Mouse (Mus musculus) stomach, embryonic 16.5 days (tissue): ENCODE results near the gene Ampd3. TPM values are rescaled to one million over a fixed set of nuclear protein-coding genes. Genes with fewer than 3 reads are reported as not detected.

Experiments used
- ATAC-seq: fragments of 200-750 bp; cut with Nextera tagmentation; 2 replicates; pipeline ENCODE4 v1.8.0; 2017; ENCODE audit warnings: moderate number of reproducible peaks, moderate TSS enrichment; ENCODE audit not compliant: insufficient read depth, low FRiP score
- H3K27ac ChIP-seq: fragments of 300-500 bp; sonication (generic); 2 replicates; pipeline ENCODE4 v1.5.1; 2014; ENCODE audit warnings: low read length
- H3K27me3 ChIP-seq: fragments of 300-500 bp; sonication (generic); 2 replicates; pipeline ENCODE4 v1.6.1; 2014; ENCODE audit warnings: low read length, control low read depth, mixed read lengths; ENCODE audit not compliant: control insufficient read depth, insufficient read depth
- H3K36me3 ChIP-seq: fragments of 300-500 bp; sonication (generic); 2 replicates; pipeline ENCODE4 v1.6.1; 2014; ENCODE audit warnings: low read length; ENCODE audit not compliant: control insufficient read depth, insufficient read depth
- H3K4me1 ChIP-seq: fragments of 300-500 bp; sonication (generic); 2 replicates; pipeline ENCODE4 v1.6.1; 2014; ENCODE audit warnings: low read length, control low read depth, mixed read lengths; ENCODE audit not compliant: control insufficient read depth, insufficient read depth
- H3K4me2 ChIP-seq: fragments of 300-500 bp; sonication (generic); 2 replicates; pipeline ENCODE4 v1.6.1; 2014; ENCODE audit warnings: low read depth, low read length, mixed read lengths
- H3K4me3 ChIP-seq: fragments of 300-500 bp; sonication (generic); replicated peaks from 2 replicates; pipeline ENCODE4 v1.5.1; 2014; ENCODE audit warnings: mild to moderate bottlenecking, low read length
- H3K9ac ChIP-seq: fragments of 300-500 bp; sonication (generic); 2 replicates; pipeline ENCODE4 v1.6.1; 2014; ENCODE audit warnings: low read length
- H3K9me3 ChIP-seq: fragments of 300-500 bp; sonication (generic); replicated peaks from 2 replicates; pipeline ENCODE4 v1.6.1; 2016; ENCODE audit warnings: low read length, control low read depth; ENCODE audit not compliant: control insufficient read depth
- WGBS: fragments of 180-500 bp; shearing (Covaris S2); extraction: QIAGEN DNeasy Blood & Tissue Kit; methylation state at CpG from one replicate; pipeline ENCODE4 v1.1.7; 2014; 5-methylcytosine and 5-hydroxymethylcytosine counted together
- polyA plus RNA-seq: library from polyadenylated mRNA; unstranded; fragments of >200 nt; fragmentation: Nextera tagmentation; extraction: Ambion mirVana; gene quantifications from 2 replicates; pipeline ENCODE4 v1.2.1, GENCODE M21; 2015

The Ampd3 gene
- 6.7 and 7.2 TPM in 2 replicates for polyA plus RNA-seq

GRCm38 (mm10) chr7:110768001-110768400 is at the start of gene Ampd3:
Gene Ampd3 (plus strand): TSS chr7:110768206.
- peak within 1 kb of the TSS; percentile 59 for H3K4me3 ChIP-seq
- peak; percentile 39; the same call in 1 of the 2 replicates for ATAC-seq
- no peaks in the 10 kb centered on the region for H3K36me3 ChIP-seq
- peak within 1 kb of the TSS; percentile 96 for H3K4me2 ChIP-seq
- H3K9ac ChIP-seq = peak within 1 kb of the TSS; percentile 78
- H3K27me3 ChIP-seq = peaks cover 3% of the 10 kb centered on the region; the same call in 1 of the 2 replicates
- 26% methylated on average over 16 of the region's 16 CpGs for WGBS
- 0 out of 2 replicates have a peak within 1 kb of the TSS, but pooled peaks have one; percentile 15 for H3K27ac ChIP-seq
- H3K4me1 ChIP-seq = peaks cover 12% of the 10 kb centered on the region; the same call in 1 of the 2 replicates
- H3K9me3 ChIP-seq = no peaks in the 10 kb centered on the region

DNA sequence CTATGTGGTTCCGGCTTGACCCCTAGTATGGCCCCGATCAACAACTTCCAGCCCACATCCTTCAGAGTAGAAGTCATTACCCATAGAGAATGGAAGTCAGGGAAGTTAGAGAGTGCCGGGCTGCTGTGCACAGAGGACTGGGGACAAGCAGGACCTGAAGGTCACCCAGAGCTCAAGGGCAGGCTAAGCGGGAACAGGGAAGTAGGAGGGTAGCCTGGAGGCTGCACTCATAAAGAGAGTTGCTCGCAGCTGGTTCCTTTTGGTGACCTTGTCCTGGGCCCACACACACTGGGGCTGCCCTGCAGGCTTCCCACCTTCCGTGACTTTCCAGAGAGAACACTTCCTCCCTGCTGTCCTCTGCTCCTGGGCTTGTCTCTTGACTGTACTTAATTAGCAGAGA is 49.5 kb upstream of the Ampd3 start:
- 81% methylated on average over 6 of the region's 6 CpGs for WGBS
- H3K4me3 ChIP-seq = no peak overlapping the region
- H3K27ac ChIP-seq = no peak overlapping the region
- H3K27me3 ChIP-seq = no peaks in the 10 kb centered on the region
- H3K36me3 ChIP-seq = no peaks in the 10 kb centered on the region
- no peaks in the 10 kb centered on the region for H3K4me1 ChIP-seq
- H3K4me2 ChIP-seq = no peak overlapping the region
- no peak for ATAC-seq
- no peak overlapping the region for H3K9ac ChIP-seq
- no peaks in the 10 kb centered on the region for H3K9me3 ChIP-seq

GRCm38 (mm10) chr7:110719857-110720256 is 48.1 kb upstream of the Ampd3 start:
- Histone ChIP-seq H3K4me3 (no peak overlapping the region), H3K9me3 (no peaks in the 10 kb centered on the region), H3K4me1 (no peaks in the 10 kb centered on the region), H3K4me2 (no peak overlapping the region), H3K9ac (no peak overlapping the region), H3K36me3 (no peaks in the 10 kb centered on the region), H3K27me3 (no peaks in the 10 kb centered on the region), H3K27ac (no peak overlapping the region)
- 75% methylated on average over 4 of the region's 4 CpGs for WGBS
- no peak for ATAC-seq

- no peaks in the 10 kb centered on the region for H3K4me1 ChIP-seq
- no peaks in the 10 kb centered on the region for H3K9me3 ChIP-seq
- no peak overlapping the region for H3K9ac ChIP-seq
- no peaks in the 10 kb centered on the region for H3K36me3 ChIP-seq
- H3K4me2 ChIP-seq = no peak overlapping the region
- 94% methylated on average over 4 of the region's 4 CpGs for WGBS
- no peak overlapping the region for H3K27ac ChIP-seq
- H3K4me3 ChIP-seq = no peak overlapping the region
- no peaks in the 10 kb centered on the region for H3K27me3 ChIP-seq
- ATAC-seq = no peak
Measured at GRCm38 (mm10) chr7:110722183-110722582, 45.8 kb upstream of the Ampd3 start.

GRCm38 (mm10) chr7:110727049-110727448 is 41.0 kb upstream of the Ampd3 start:
- Histone ChIP-seq H3K4me3 (no peak overlapping the region), H3K4me1 (no peaks in the 10 kb centered on the region), H3K9ac (no peak overlapping the region), H3K27ac (no peak overlapping the region), H3K4me2 (no peak overlapping the region), H3K9me3 (no peaks in the 10 kb centered on the region), H3K27me3 (no peaks in the 10 kb centered on the region), H3K36me3 (no peaks in the 10 kb centered on the region)
- WGBS = 34% methylated on average over 2 of the region's 2 CpGs
- ATAC-seq = no peak; the same call in 1 of the 2 replicates

GRCm38 (mm10) chr7:110728876-110729275 is 39.1 kb upstream of the Ampd3 start:
- Histone ChIP-seq H3K4me3 (no peak overlapping the region), H3K36me3 (no peaks in the 10 kb centered on the region), H3K4me1 (no peaks in the 10 kb centered on the region), H3K9ac (no peak overlapping the region), H3K9me3 (no peaks in the 10 kb centered on the region), H3K27me3 (no peaks in the 10 kb centered on the region), H3K27ac (no peak overlapping the region), H3K4me2 (no peak overlapping the region)
- 60% methylated on average over 3 of the region's 3 CpGs for WGBS
- ATAC-seq = no peak; the same call in 1 of the 2 replicates

GRCm38 (mm10) chr7:110729295-110729694 is 38.7 kb upstream of the Ampd3 start:
- no peak overlapping the region for H3K4me3 ChIP-seq
- no peak overlapping the region for H3K27ac ChIP-seq
- H3K36me3 ChIP-seq = no peaks in the 10 kb centered on the region
- 81% methylated on average over 6 of the region's 6 CpGs for whole genome bisulfite sequencing
- H3K9ac ChIP-seq = no peak overlapping the region
- H3K4me2 ChIP-seq = no peak overlapping the region
- no peaks in the 10 kb centered on the region for H3K27me3 ChIP-seq
- no peaks in the 10 kb centered on the region for H3K9me3 ChIP-seq
- no peaks in the 10 kb centered on the region for H3K4me1 ChIP-seq
- ATAC-seq = no peak

GRCm38 (mm10) chr7:110731091-110731967 is 36.7 kb upstream of the Ampd3 start:
- Histone ChIP-seq H3K27ac (no peak overlapping the region), H3K4me2 (no peak overlapping the region), H3K27me3 (no peaks in the 10 kb centered on the region), H3K4me3 (no peak overlapping the region), H3K4me1 (no peaks in the 10 kb centered on the region), H3K36me3 (no peaks in the 10 kb centered on the region), H3K9me3 (no peaks in the 10 kb centered on the region), H3K9ac (no peak overlapping the region)
- ATAC-seq = no peak
- WGBS = 59% methylated on average over 6 of the region's 6 CpGs

GRCm38 (mm10) chr7:110732001-110732632 is 35.9 kb upstream of the Ampd3 start:
- H3K9me3 ChIP-seq = no peaks in the 10 kb centered on the region
- H3K4me1 ChIP-seq = no peaks in the 10 kb centered on the region
- ATAC-seq = no peak
- H3K9ac ChIP-seq = no peak overlapping the region
- no peaks in the 10 kb centered on the region for H3K27me3 ChIP-seq
- no peak overlapping the region for H3K4me3 ChIP-seq
- H3K4me2 ChIP-seq = no peak overlapping the region
- no peaks in the 10 kb centered on the region for H3K36me3 ChIP-seq
- WGBS = 85% methylated on average over 12 of the region's 12 CpGs
- H3K27ac ChIP-seq = no peak overlapping the region
